Mouse (Mus musculus) heart, postnatal 0 days (tissue): ENCODE measurements around the gene Efcab14.

ENCODE experiments used
- CTCF ChIP-seq: IDR thresholded peaks from 2 replicates; pipeline ENCODE4 v1.5.1; 2016; ENCODE audit warnings: antibody characterized with exemption, control low read depth, low read depth
- EP300 ChIP-seq: IDR thresholded peaks from 2 replicates; pipeline ENCODE4 v1.6.1; 2016; ENCODE audit warnings: antibody characterized with exemption, low read depth

GRCm38 (mm10) chr4:115743096-115743495 lies 5.6 kb downstream of the Efcab14 start:
- TF ChIP-seq CTCF (no peak), EP300 (no peak)
